Mouse (Mus musculus): ENCODE results near the gene Slc25a1.

The Slc25a1 gene

DNA sequence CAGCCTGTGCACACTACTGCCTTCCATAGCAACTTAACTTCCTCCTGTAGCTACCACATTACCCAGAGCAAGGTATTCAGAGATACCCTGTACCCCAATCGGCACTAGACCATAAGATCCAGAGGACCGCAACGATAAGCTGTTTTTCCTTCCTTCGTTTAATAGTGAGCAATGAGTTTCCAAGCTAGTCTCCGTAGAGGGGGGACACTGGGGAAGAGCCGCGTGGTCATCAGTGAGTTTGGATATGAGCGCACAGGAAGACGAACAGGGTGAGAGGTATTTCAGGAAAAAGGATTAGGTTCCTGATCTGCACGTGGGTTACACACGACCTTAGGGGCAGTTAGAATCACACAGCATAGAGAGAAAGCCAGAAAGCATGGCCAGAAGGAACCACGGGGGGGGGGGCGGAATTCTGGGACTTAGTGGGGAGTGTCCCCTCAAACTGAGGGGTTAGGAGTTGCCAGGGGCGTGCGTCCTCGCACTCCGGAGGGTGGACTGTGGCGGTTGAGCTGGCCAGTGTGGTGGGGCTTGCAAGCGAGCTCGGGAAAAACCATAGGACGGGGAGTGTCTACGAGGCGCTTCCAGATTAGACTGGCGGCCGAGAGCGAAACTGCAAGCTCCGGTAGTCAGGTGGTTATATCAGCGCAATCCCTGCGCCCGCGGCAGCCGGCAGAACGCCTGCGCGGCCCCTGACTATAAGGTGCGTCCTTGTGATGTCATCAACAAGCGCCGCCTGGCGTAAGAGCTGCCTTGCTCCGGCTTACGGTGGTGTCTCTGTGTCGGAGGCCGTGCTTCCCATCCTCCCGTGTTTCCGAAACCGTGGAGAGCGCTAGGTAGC is 6.5 kb downstream of the Slc25a1 start:
- peak; percentile 93 for DNase-seq (ENCODE audit: low spot score)

DNA sequence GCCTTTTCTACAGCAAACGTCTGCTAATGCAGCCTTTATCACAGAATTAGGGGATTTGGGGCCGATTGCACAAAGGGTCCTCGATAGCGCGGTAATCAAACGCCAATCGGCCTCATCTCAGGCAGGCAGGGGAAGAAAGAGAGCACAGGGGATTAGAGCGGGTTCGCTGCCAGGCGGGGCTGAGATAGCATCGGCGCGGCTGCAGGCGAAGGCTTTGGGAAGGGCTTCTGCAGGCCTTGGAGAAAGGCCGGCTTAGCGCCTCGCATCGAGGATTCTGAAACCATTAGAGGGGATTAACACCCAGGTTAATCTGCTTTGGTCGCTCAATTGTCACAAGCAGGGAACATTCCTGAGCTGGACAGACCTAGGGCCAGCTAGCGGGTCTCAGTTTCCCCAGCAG is 7.4 kb downstream of the Slc25a1 start:
- DNase-seq (ENCODE audit: low spot score), result no peak

- no peak for DNase-seq (ENCODE audit: low spot score)
Measured at GRCm38 (mm10) chr16:17914307-17915249, 13.4 kb downstream of the Slc25a1 start, which contains the start of gene Gsc2. TSS of gene Gsc2 (minus strand) at chr16:17915059.

DNA sequence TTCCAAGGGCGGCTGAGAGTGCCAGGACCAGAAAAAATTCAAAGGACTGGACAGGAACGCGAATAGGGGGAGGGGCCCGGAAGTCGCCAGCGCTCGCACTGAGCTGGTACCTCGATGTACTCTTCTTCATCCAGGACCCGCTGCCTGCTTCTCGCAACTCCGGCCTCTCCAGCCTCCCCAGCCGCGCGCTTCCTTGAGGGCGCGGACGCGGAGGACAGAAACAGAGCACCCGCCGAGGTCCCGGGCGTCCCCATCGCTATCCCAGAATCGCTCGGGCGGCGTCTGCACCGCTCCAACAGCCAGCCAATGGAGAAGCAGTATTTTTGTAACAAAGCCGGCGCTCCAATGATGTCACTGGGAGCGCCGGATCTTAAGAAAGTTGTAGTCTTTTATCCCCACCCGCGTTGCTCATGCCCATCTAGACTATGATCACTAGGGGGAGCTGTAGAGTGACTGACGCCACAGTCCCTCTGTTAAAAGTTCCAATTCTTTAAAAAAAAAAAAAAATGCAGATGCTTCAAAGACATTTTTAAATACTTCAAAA is 16.9 kb downstream of the Slc25a1 start, which contains the start of gene Ess2:
Gene Ess2 (minus strand): TSS at position 297 of the 544 bp plus-strand sequence.
- peak; percentile 76 for DNase-seq (ENCODE audit: low spot score)

- no peak for DNase-seq (ENCODE audit: low spot score)
Measured at GRCm38 (mm10) chr16:17898462-17898861, 29.6 kb downstream of the Slc25a1 start, which contains the start of the genes Dgcr2 and Tssk2. TSS of gene Dgcr2 (minus strand) at chr16:17898562. TSS of gene Tssk2 (plus strand) at chr16:17898637.

- no peak for DNase-seq (ENCODE audit: low spot score)
Measured at GRCm38 (mm10) chr16:17896091-17896490, 31.9 kb downstream of the Slc25a1 start.

- DNase-seq (ENCODE audit: low spot score), result no peak
Measured at GRCm38 (mm10) chr16:17893923-17894322, 34.1 kb downstream of the Slc25a1 start, which contains the start of gene Tssk1. TSS of gene Tssk1 (plus strand) at chr16:17894223.

- DNase-seq (ENCODE audit: low spot score), result peak; percentile 46
Measured at GRCm38 (mm10) chr16:17892606-17893005, 35.4 kb downstream of the Slc25a1 start.

DNA sequence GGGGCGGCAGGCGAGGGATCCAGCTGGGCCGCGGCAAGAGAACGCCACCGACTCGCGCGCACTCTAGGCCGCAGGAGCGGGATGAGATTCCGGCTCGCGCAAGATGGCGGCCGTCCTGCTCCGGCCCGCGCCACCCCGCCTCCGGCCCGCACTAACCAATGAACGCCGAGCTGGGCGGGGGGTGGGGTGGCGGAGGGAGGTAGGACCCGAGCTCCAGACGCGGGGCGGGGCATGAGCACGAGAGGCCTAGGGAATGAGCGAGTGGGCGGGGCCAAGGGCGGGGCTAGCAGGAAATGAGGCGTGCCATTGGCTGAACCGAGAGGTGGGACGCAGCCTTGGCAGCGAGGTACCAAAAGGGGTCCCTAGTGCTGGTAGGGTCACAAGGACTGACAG is 36.5 kb downstream of the Slc25a1 start, which contains the start of gene Gm20518:
Gene Gm20518 (minus strand): TSS at position 105 of the 393 bp plus-strand sequence.
- peak; percentile 98 for DNase-seq (ENCODE audit: low spot score)

DNA sequence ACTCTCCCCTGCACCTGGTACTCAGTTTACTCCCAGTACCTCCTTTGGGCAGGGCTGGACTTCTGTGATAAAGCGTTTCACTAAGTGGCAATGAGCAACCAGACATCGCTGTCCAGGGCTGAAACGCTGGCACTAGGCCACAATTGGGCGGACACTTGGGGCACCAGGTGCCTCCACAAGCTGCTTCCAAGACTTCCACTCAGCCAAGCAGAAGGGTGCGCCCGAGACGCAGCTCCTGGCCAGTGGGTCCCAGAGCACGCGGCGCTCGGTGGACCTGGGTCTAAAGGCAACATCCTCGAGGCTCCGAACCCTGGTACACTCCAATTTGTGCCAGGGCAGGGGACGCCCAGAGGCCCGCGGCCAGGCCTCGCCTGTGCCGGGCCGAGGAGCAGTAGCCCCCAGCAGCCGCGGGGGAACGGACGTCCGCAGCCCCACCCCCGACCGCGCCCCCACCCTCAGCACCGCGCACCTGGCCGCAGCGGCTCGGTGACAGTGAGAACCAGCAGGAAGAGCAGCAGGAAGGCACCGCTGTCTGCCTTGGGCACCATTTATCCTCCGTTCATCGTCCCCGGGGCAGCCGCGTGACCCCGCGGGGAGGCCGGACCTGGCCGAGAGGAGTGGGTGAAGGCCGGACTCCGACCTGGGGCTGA is 37.0 kb downstream of the Slc25a1 start:
- DNase-seq (ENCODE audit: low spot score), result peak; percentile 70

GRCm38 (mm10) chr16:17890342-17890727 is 37.7 kb downstream of the Slc25a1 start:
- DNase-seq (ENCODE audit: low spot score), result no peak

- no peak for DNase-seq (ENCODE audit: low spot score)
Measured at GRCm38 (mm10) chr16:17889689-17890341, 38.2 kb downstream of the Slc25a1 start.

- DNase-seq (ENCODE audit: low spot score), result no peak
Measured at GRCm38 (mm10) chr16:17884116-17884515, 43.9 kb downstream of the Slc25a1 start.

DNA sequence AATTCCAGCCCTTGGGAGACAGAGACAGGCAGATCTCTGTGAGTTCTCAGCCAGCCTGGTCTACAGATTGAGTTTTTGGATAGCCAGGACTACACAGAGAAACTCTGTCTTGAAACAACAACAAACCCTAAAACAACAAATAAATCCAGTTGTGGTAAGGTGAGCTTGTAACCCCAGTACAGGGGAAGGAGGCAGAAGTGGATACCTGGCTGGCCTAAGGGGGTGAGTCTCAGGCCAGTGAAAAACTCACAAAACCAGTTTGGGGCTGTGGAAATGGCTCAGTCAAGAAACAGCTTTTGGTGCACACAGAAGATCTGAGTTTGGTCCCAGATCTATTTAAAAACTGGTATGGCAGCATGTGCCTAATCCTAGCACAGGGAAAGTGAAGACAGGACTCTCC is 45.8 kb downstream of the Slc25a1 start:
- DNase-seq (ENCODE audit: low spot score), result no peak

GRCm38 (mm10) chr16:17879571-17879970 is 48.4 kb downstream of the Slc25a1 start:
- DNase-seq (ENCODE audit: low spot score), result no peak

- DNase-seq (ENCODE audit: low spot score), result no peak
Measured at GRCm38 (mm10) chr16:17876096-17876495, 51.9 kb downstream of the Slc25a1 start.
